Mouse (Mus musculus) MEL (cell line): ENCODE measurements around the gene Robo3. TPM values are rescaled to one million over a fixed set of nuclear protein-coding genes. Genes with fewer than 3 reads are reported as not detected.

Experiments used
- DNase-seq: peaks from one replicate; pipeline ENCODE4 v3.0.0; 2011; ENCODE audit warnings: low read depth, low spot score
- H3K27ac ChIP-seq: 2 replicates; pipeline ENCODE4 v1.5.1; 2012; ENCODE audit warnings: low read depth, mild to moderate bottlenecking, control low read depth, low read length, moderate library complexity; ENCODE audit not compliant: control insufficient read depth
- H3K27me3 ChIP-seq, 2 experiments: fragments of 150-350 bp in 1 of 2; sonication (generic) in 1 of 2; 2 replicates each; pipeline ENCODE4 v1.6.1; 2012; ENCODE audit warnings: low read length in 2 of 2, mild to moderate bottlenecking in 2 of 2, improper control_type of control experiment in 1 of 2, moderate library complexity in 1 of 2; ENCODE audit not compliant: insufficient read depth in 2 of 2, control insufficient read depth in 1 of 2
- H3K36me3 ChIP-seq, 2 experiments: 2 replicates each; pipeline ENCODE4 v1.6.1; 2012 to 2014; ENCODE audit warnings: low read length in 2 of 2, improper control_type of control experiment in 1 of 2, inconsistent platforms in 1 of 2, mild to moderate bottlenecking in 1 of 2; ENCODE audit not compliant: insufficient read depth in 2 of 2, control insufficient read depth in 1 of 2
- H3K4me1 ChIP-seq, 2 experiments: fragments of 150-350 bp in 1 of 2; sonication (generic) in 1 of 2; 2 replicates each; pipeline ENCODE4 v1.6.1; 2012; ENCODE audit warnings: low read length in 2 of 2, improper control_type of control experiment in 1 of 2, mild to moderate bottlenecking in 1 of 2; ENCODE audit not compliant: insufficient read depth in 2 of 2, control insufficient read depth in 1 of 2
- H3K4me3 ChIP-seq, 2 experiments: fragments of 150-350 bp in 1 of 2; sonication (generic) in 1 of 2; 2 replicates each; pipeline ENCODE4 v1.5.1; 2012; ENCODE audit warnings: low read depth in 2 of 2, low read length in 2 of 2, mild to moderate bottlenecking in 2 of 2, moderate library complexity in 2 of 2, control low read depth in 1 of 2, improper control_type of control experiment in 1 of 2; ENCODE audit not compliant: control insufficient read depth in 1 of 2, insufficient read depth in 1 of 2
- H3K79me2 ChIP-seq: 2 replicates; pipeline ENCODE4 v1.6.1; 2012; ENCODE audit warnings: mild to moderate bottlenecking, low read length, moderate library complexity; ENCODE audit not compliant: control insufficient read depth, poor library complexity, insufficient read depth
- H3K9ac ChIP-seq: 2 replicates; pipeline ENCODE4 v1.6.1; 2012; ENCODE audit warnings: low read depth, mild to moderate bottlenecking, control low read depth, low read length, moderate library complexity; ENCODE audit not compliant: control insufficient read depth, poor library complexity, severe bottlenecking
- H3K9me3 ChIP-seq: fragments of 150-350 bp; sonication (generic); replicated peaks from 2 replicates; pipeline ENCODE4 v1.6.1; 2012; ENCODE audit warnings: mild to moderate bottlenecking, low read length, improper control_type of control experiment, moderate library complexity; ENCODE audit not compliant: insufficient read depth
- BHLHE40 ChIP-seq: IDR thresholded peaks from 2 replicates; pipeline ENCODE4 v1.6.1; 2012; ENCODE audit warnings: low read depth, mild to moderate bottlenecking, inconsistent platforms, low read length, improper control_type of control experiment, borderline replicate concordance
- CHD1 ChIP-seq: IDR thresholded peaks from 2 replicates; pipeline ENCODE4 v1.6.1; 2012; ENCODE audit warnings: low read depth, mild to moderate bottlenecking, inconsistent platforms, low read length, improper control_type of control experiment
- CHD2 ChIP-seq: IDR thresholded peaks from 2 replicates; pipeline ENCODE4 v1.6.1; 2011; ENCODE audit warnings: low read length, improper control_type of control experiment
- GABPA ChIP-seq: IDR thresholded peaks from 2 replicates; pipeline ENCODE4 v1.6.1; 2012; ENCODE audit warnings: low read depth, mild to moderate bottlenecking, inconsistent platforms, low read length, improper control_type of control experiment, moderate library complexity
- JUND ChIP-seq: IDR thresholded peaks from 2 replicates; pipeline ENCODE4 v1.6.1; 2011; ENCODE audit warnings: low read depth, mild to moderate bottlenecking, improper control_type of control experiment, low read length
- MAFK ChIP-seq: IDR thresholded peaks from 2 replicates; pipeline ENCODE4 v1.6.1; 2011; ENCODE audit warnings: low read depth, mild to moderate bottlenecking, low read length, improper control_type of control experiment, borderline replicate concordance
- MAZ ChIP-seq: IDR thresholded peaks from 2 replicates; pipeline ENCODE4 v1.6.1; 2012; ENCODE audit warnings: low read depth, mild to moderate bottlenecking, inconsistent platforms, low read length, improper control_type of control experiment
- MEF2A ChIP-seq: IDR thresholded peaks from 2 replicates; pipeline ENCODE4 v1.6.1; 2014; ENCODE audit warnings: low read depth, mild to moderate bottlenecking, inconsistent platforms, low read length, improper control_type of control experiment; ENCODE audit not compliant: poor library complexity, insufficient replicate concordance, severe bottlenecking; ENCODE audit errors: extremely low read depth
- MXI1 ChIP-seq: IDR thresholded peaks from 2 replicates; pipeline ENCODE4 v1.6.1; 2011; ENCODE audit warnings: mild to moderate bottlenecking, low read depth, low read length, improper control_type of control experiment
- MYB ChIP-seq: IDR thresholded peaks from 2 replicates; pipeline ENCODE4 v1.6.1; 2011; ENCODE audit warnings: mild to moderate bottlenecking, low read depth, low read length, improper control_type of control experiment
- MYC ChIP-seq: IDR thresholded peaks from 2 replicates; pipeline ENCODE4 v1.6.1; 2011; ENCODE audit warnings: low read depth, mild to moderate bottlenecking, low read length, improper control_type of control experiment, moderate library complexity
- NELFE ChIP-seq: IDR thresholded peaks from 2 replicates; pipeline ENCODE4 v1.6.1; 2011; ENCODE audit warnings: low read depth, low read length, improper control_type of control experiment
- POLR2A ChIP-seq, 2 experiments: IDR thresholded peaks; 2 replicates each; pipeline ENCODE4 v1.6.1; 2011 to 2012; ENCODE audit warnings: low read length in 2 of 2, mild to moderate bottlenecking in 2 of 2, control low read depth in 1 of 2, improper control_type of control experiment in 1 of 2, low read depth in 1 of 2, moderate library complexity in 1 of 2; ENCODE audit not compliant: control insufficient read depth in 1 of 2, insufficient read depth in 1 of 2, poor library complexity in 1 of 2
- POLR2AphosphoS2 ChIP-seq: IDR thresholded peaks from 2 replicates; pipeline ENCODE4 v1.6.1; 2011; ENCODE audit warnings: low read length, improper control_type of control experiment
- POLR2AphosphoS5 ChIP-seq: IDR thresholded peaks from 2 replicates; pipeline ENCODE4 v1.6.1; 2012; ENCODE audit warnings: low read depth, borderline replicate concordance, mild to moderate bottlenecking, inconsistent platforms, low read length, moderate library complexity, mixed read lengths
- RAD21 ChIP-seq: IDR thresholded peaks from 2 replicates; pipeline ENCODE4 v1.6.1; 2011; ENCODE audit warnings: mild to moderate bottlenecking, low read depth, low read length, improper control_type of control experiment
- SMC3 ChIP-seq: IDR thresholded peaks from 2 replicates; pipeline ENCODE4 v1.6.1; 2011; ENCODE audit warnings: low read depth, low read length, improper control_type of control experiment
- TAL1 ChIP-seq: IDR thresholded peaks from 2 replicates; pipeline ENCODE4 v1.6.1; 2012; ENCODE audit warnings: mild to moderate bottlenecking, inconsistent platforms, low read length, moderate library complexity, mixed read lengths
- TCF12 ChIP-seq: IDR thresholded peaks from 2 replicates; pipeline ENCODE4 v1.6.1; 2014; ENCODE audit warnings: low read depth, mild to moderate bottlenecking, inconsistent platforms, low read length, improper control_type of control experiment, moderate library complexity
- USF1 ChIP-seq: IDR thresholded peaks from 2 replicates; pipeline ENCODE4 v1.6.1; 2014; ENCODE audit warnings: low read depth, mild to moderate bottlenecking, inconsistent platforms, low read length, improper control_type of control experiment, moderate library complexity
- ZC3H11A ChIP-seq: IDR thresholded peaks from 2 replicates; pipeline ENCODE4 v1.6.1; 2012; ENCODE audit warnings: low read depth, mild to moderate bottlenecking, inconsistent platforms, low read length, improper control_type of control experiment
- ZMIZ1 ChIP-seq: IDR thresholded peaks from 2 replicates; pipeline ENCODE4 v1.6.1; 2012; ENCODE audit warnings: low read depth, mild to moderate bottlenecking, inconsistent platforms, low read length, improper control_type of control experiment, moderate library complexity
- polyA plus RNA-seq, 2 experiments: library from polyadenylated mRNA; stranded (reverse) in 1 of 2; unstranded in 1 of 2; fragments of >175 nt in 1 of 2; fragments of >200 nt in 1 of 2; gene quantifications; 2 replicates each; pipeline versions ENCODE4 v1.2.1 to v1.2.4; 2012; ENCODE audit warnings: low replicate concordance in 2 of 2, low read depth in 1 of 2; ENCODE audit not compliant: insufficient read length in 2 of 2, insufficient read depth in 1 of 2, missing spikeins in 1 of 2
- total RNA-seq: library from RNA; depleted of rRNA; stranded (reverse); fragments of 300-350 nt; gene quantifications from 2 replicates; pipeline ENCODE4 v1.2.3, GENCODE M21; 2012

Robo3 gene
- total and polyA plus RNA-seq, 3 experiments = not detected

DNA sequence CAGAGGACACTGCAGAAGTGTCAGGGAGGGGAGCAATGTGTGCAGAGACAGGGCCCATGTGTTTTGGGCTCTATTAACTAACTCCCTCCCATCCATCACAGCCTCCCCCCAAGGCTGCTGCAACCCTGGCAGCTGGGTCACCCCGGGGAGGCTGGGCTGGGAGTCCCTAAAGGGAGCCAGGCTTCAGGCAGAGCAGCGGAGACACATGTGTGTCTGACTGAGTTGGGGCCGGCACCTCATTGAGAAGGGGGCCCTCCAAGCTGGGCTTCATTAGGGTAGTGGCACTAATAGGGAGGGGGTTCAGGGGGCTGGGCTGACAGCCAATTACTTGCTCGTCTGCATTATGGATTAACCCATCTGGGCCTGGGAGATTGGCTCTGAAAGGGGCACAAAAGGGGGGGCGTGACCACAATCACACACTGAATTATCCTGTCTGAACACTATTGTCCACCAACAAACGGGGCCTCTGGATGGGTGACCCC lies 21.0 kb upstream of the Robo3 start:
- Histone ChIP-seq H3K4me3 (no peak overlapping the region), H3K27ac (no peak overlapping the region), H3K36me3 (no peaks in the 10 kb centered on the region; a peak in 1 of 4 replicates), H3K9ac (no peak overlapping the region), H3K9me3 (no peaks in the 10 kb centered on the region), H3K79me2 (no peaks in the 10 kb centered on the region), H3K4me1 (no peaks in the 10 kb centered on the region), H3K27me3 (peaks cover 15 to 25% of the 10 kb centered on the region in 2 experiments)
- DNase-seq = no peak
- TF ChIP-seq ZMIZ1 = no peak
- TF ChIP-seq ZC3H11A = no peak
- no peak for TF ChIP-seq MXI1
- TF ChIP-seq POLR2AphosphoS2 = no peak
- no peak for TF ChIP-seq MEF2A
- no peak for TF ChIP-seq TCF12
- no peak for TF ChIP-seq TAL1

DNA sequence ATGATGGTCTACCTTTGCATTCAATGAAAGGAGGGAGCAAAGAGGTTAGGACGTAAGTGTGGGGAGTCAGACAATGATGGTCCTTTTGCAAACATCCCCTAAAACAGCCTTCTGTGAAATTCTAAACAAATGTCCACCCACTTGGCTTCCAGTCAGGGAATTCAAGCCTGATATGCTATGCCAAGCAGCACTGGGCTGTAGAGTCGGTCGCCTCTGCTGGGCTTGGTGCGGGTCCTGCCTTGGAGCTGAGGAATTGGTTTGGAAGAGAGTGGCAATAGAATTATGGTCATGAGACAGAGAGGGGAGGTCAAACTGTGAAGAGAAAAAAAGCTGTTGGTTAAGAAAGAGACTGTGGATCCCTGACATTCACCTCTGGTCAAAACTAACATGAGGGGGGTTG lies 20.3 kb upstream of the Robo3 start:
- no peaks in the 10 kb centered on the region for H3K9me3 ChIP-seq
- no peak for DNase-seq
- no peak overlapping the region for H3K27ac ChIP-seq
- no peaks in the 10 kb centered on the region for H3K4me1 ChIP-seq
- H3K9ac ChIP-seq = no peak overlapping the region
- H3K27me3 ChIP-seq = peaks cover 13 to 24% of the 10 kb centered on the region in 2 experiments
- no peaks in the 10 kb centered on the region; a peak in 1 of 4 replicates for H3K36me3 ChIP-seq
- TF ChIP-seq TCF12 (no peak), MAZ (no peak), MYB (no peak), NELFE (no peak), CHD1 (no peak), RAD21 (no peak), ZC3H11A (no peak), MXI1 (no peak), POLR2A (IDR thresholded peaks at IDR 0.05; ENCODE audit: control insufficient read depth in 1 of 2, insufficient read depth in 1 of 2, low read depth in 1 of 2, low read length in 2 of 2, poor library complexity in 1 of 2) (no peak), POLR2AphosphoS5 (no peak), JUND (no peak), CHD2 (no peak), GABPA (no peak), ZMIZ1 (no peak), USF1 (no peak), SMC3 (no peak), MYC (no peak), BHLHE40 (no peak), MAFK (no peak)
- H3K79me2 ChIP-seq = no peaks in the 10 kb centered on the region
- no peak overlapping the region for H3K4me3 ChIP-seq
